9 mouse cellular contexts compared by ENCODE assay signal in the genomic region with DNA sequence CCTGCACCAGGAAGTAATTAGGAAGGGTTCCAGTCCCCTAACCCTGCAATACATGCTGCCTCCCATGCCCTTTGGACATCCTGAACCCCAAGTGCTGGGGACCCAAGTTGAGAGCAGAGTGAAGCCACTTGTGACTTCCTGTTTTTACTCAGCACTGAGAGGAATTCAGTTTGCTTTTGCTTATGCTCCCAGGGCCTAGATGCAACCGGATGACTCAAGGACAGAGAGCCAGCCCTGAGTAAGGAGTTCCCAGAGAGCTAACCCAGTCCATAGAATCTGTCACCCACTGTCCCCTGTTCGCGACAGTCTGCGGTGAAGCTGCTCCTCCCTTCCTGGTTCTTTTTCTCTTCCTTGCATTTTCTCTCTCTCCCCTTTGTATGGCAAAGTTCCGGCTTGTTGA. TPM values are rescaled to one million over a fixed set of nuclear protein-coding genes. Genes with fewer than 3 reads are reported as not detected.
DNase-seq lines count a peak whose midpoint lies in the region; ATAC-seq and TF ChIP-seq lines count a peak whose summit lies in the region.
"Had no signal": no experiment of that assay in that cellular context is flagged by ENCODE, and none has a peak within 500 bp of the region (broad histone marks: within the 10 kb centered on the region; RNA-seq: fewer than 3 reads in every experiment).

No protein-coding gene starts in this region.

- peak overlapping the region; percentile 90 for H3K4me2 ChIP-seq in intestine, embryonic 15.5 days (replicated peaks)

- peak; percentile 46 for DNase-seq in kidney, adult 2 months
- DNase-seq in kidney, adult 8-10 months, result no peak
- peak; percentile 64 for DNase-seq in naive thymus-derived CD4-positive, alpha-beta T cell, adult 2 months (ENCODE audit: low read depth)
- no peak for DNase-seq in right cerebral cortex, postnatal 14 days
- no peak for DNase-seq in gastrocnemius, postnatal 36 days
- no peak for DNase-seq in adrenal gland, postnatal 25 days

- intact Hi-C loops in gastrocnemius, postnatal 36 days (cut with DNase I), result loop anchor here (5.0 kb wide), 1 partner anchor 48 kb away; no protein-coding TSS in a partner anchor

- TF ChIP-seq CTCF in kidney, adult 2 months (conservative IDR thresholded peaks at IDR 0.05; ENCODE audit: insufficient read depth, insufficient read length, low read depth, low read length), result no peak

- ATAC-seq in common myeloid progenitor, adult 5-6 weeks (replicated peaks; ENCODE audit: low read depth, poor library complexity, severe bottlenecking), result peak; percentile 67
- ATAC-seq in intestine, embryonic 15.5 days, result no peak
- ATAC-seq: Patski had no signal

- H3K4me1 ChIP-seq in kidney, adult 2 months (ENCODE audit: control insufficient read depth, insufficient read depth, low read length), result 0 out of 2 replicates have a peak, but pooled peaks cover 3% of the 10 kb centered on the region
- H3K4me1 ChIP-seq in intestine, embryonic 15.5 days (replicated peaks), result peaks cover 28% of the 10 kb centered on the region

- no peak overlapping the region for H3K4me3 ChIP-seq in kidney, adult 2 months (ENCODE audit: insufficient read depth, low read depth, low read length)
- H3K4me3 ChIP-seq in intestine, embryonic 15.5 days (replicated peaks), result no peak overlapping the region

- 79% methylated on average over 5 of the region's 5 CpGs for WGBS in kidney, adult 2 months
- WGBS in intestine, embryonic 15.5 days, result 72% methylated on average over 5 of the region's 5 CpGs

- no peaks in the 10 kb centered on the region for H3K36me3 ChIP-seq in kidney, adult 2 months (ENCODE audit: control insufficient read depth, insufficient read depth, low read length)
- no peaks in the 10 kb centered on the region for H3K36me3 ChIP-seq in intestine, embryonic 15.5 days

- H3K9ac ChIP-seq in intestine, embryonic 15.5 days, result no peak overlapping the region

- no peaks in the 10 kb centered on the region for H3K27me3 ChIP-seq in kidney, adult 2 months (replicated peaks; ENCODE audit: control insufficient read depth, insufficient read depth, low read length)
- no peaks in the 10 kb centered on the region for H3K27me3 ChIP-seq in intestine, embryonic 15.5 days (replicated peaks)

- H3K9me3 ChIP-seq in intestine, embryonic 15.5 days, result no peaks in the 10 kb centered on the region

- peak overlapping the region; percentile 56 for H3K27ac ChIP-seq in kidney, adult 2 months (ENCODE audit: insufficient read depth, low read depth, low read length)
- 0 out of 2 replicates have a peak overlapping the region, but pooled peaks have one; percentile 17 for H3K27ac ChIP-seq in intestine, embryonic 15.5 days

- no peak for TF ChIP-seq POLR2A in kidney, adult 2 months (IDR thresholded peaks at IDR 0.05; ENCODE audit: low read depth, low read length)

RNA-seq across cellular contexts. Expression of a gene that starts 2.2 kb away (rescaled TPM):
- polyA plus RNA-seq in kidney, adult 2 months (2012; rRNA removed), result 2.4 and 3.4 TPM in 2 replicates
- 15.6 and 16.5 TPM in 2 replicates for total RNA-seq in common myeloid progenitor, adult 5-6 weeks (2017)
- 9.5 and 10.3 TPM in 2 replicates for polyA plus RNA-seq in intestine, embryonic 15.5 days (2015; fragmentation: Nextera tagmentation; extraction: Ambion mirVana)
- total RNA-seq in gastrocnemius, postnatal 36 days (2021), result 1 to 10 TPM; 4.5 to 5.7 TPM
- total RNA-seq in adrenal gland, postnatal 25 days (2021), result 20.5 and 21.6 TPM in 2 replicates

Comparison
In these comparisons a context has a peak if more than half of its experiments do, and no peak if none do; other contexts are left out.
1. DNase-seq: peak in kidney, adult 2 months (single experiment) and naive thymus-derived CD4-positive, alpha-beta T cell, adult 2 months (single experiment); none in kidney, adult 8-10 months (0 of 2), right cerebral cortex, postnatal 14 days (single experiment), gastrocnemius, postnatal 36 days (0 of 2) and adrenal gland, postnatal 25 days (single experiment).